Mouse (Mus musculus): ENCODE data around the gene Il12a.
A peak's percentile ranks its signal among the peaks of the same experiment; 100 is the strongest.

Gene Il12a

GRCm38 (mm10) chr3:68690344-68690743 lies at the start of gene Il12a:
Il12a (plus strand) TSS chr3:68690644.
- DNase-seq (ENCODE audit: low spot score in 2 of 2), result no peak

DNA sequence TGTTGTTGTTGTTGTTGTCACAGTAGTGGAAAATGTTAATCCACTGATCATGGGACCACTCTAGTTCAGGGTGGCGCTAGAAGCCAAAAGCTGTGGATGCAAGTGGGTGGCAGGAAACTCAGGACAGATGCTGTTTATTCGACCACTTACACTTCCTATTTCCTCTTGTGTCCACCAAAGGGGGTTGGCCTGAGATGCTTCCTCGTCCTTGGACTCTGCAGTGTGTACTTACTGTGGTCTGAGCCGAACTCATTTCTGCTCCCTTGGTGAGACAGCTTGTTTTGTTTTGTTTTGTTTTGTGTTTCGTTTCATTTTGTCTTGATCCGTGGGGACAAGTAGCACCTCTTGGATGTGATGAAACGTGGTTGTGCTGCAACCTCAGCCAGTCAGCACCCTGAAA lies 47.5 kb upstream of the Il12a start:
- DNase-seq (ENCODE audit: low spot score in 2 of 2), result no peak

- no peak for DNase-seq (ENCODE audit: low spot score in 2 of 2)
Observed at GRCm38 (mm10) chr3:68646387-68647130, 43.9 kb upstream of the Il12a start.

DNA sequence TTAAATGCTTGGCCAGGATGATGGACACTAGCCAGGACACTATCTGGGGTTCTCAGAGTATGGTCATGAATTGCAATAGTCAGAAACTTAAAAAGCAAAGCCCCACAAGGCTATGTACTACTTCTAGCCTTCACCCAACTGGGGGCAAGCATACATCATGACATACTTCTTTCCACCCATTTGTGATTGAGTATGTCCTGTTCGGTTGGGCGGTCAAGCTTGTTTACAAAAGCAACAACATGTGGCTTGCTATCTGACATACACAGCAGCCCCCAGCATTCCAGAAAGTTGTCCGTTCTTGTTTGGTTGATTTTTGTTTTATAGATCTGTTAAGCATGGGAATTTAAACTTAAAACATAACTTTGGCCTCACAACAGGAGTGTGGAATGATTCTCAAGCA lies 43.2 kb upstream of the Il12a start:
- no peak for DNase-seq (ENCODE audit: low spot score in 2 of 2)

GRCm38 (mm10) chr3:68650251-68650650 lies 40.2 kb upstream of the Il12a start:
- no peak for DNase-seq (ENCODE audit: low spot score in 2 of 2)

DNA sequence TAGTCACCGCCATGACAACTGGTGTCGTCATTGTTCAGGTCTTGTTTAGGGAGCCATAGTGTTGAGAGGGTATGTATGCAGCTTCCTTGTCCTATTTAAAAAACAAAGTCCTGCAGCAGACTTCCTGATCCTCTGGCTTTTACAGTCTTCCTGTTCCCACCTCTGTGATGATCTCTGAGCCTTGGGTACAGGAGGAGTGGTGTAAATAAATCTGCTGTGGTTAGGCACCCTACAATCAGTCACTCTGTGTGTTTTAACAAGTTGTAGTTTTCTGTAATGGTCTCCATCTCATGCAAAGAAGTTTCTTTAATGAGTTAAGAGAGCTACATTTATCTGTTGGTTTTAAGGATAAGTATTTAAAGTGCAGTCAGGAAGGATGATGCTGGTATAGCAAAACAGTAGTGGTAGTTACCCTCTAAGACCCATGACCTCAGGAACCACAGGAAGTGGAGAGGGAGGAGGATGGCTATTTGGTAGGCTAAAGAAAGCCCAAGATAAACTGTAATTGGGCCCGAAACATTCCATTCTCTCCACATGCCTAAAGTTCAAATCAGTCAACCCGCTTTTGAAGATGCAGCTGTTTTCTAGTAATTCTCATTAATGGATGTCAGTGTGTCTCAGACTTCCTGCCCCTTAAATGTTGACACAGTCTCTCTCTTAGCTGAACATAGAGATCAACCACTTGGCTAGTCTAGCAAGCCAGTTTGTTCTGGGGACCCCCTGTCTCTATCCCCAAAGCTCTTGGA lies 33.7 kb upstream of the Il12a start:
- no peak for DNase-seq (ENCODE audit: low spot score in 2 of 2)

GRCm38 (mm10) chr3:68657589-68658245 lies 32.7 kb upstream of the Il12a start:
- DNase-seq (ENCODE audit: low spot score in 2 of 2), result no peak

GRCm38 (mm10) chr3:68659996-68660395 lies 30.4 kb upstream of the Il12a start:
- DNase-seq (ENCODE audit: low spot score in 2 of 2), result no peak

GRCm38 (mm10) chr3:68660538-68660937 lies 29.9 kb upstream of the Il12a start:
- no peak for DNase-seq (ENCODE audit: low spot score in 2 of 2)

DNA sequence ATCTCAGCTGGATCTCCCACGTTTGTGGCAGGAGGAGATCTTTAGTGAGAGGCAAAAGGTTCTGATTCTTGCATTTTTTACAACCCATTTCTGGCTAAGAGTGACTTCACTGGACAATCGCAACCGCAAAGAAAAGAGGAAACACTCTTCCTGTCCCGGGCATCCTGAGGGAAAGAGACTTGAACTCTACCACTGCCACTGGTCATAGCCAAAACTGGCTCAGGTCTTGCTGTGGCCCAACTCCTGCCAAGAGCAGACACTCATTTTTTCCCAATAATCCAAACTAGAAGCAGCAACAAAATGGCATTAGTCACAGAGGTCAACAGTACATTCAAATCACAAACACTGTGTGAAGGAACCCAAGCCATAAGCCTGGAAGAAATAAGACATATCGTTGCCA lies 28.1 kb upstream of the Il12a start:
- no peak for DNase-seq (ENCODE audit: low spot score in 2 of 2)

DNA sequence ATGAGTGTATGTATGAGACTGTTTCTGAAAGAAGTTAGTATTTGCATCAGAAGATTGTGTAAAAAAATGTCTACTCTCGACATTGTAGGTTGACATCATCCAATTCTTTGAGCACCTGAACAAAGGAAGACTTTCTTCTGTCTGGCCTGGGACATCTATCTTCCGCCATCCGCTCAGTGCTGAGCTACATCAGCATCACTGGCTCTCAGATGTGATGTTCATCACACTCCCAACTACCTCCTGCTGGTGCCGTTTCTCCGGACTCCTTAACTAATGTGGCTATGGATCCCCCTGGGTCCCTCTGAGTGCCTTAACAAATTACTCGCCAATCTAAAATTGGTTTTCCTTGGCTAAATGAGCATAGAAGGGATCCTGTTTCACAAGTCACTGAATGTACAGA lies 26.1 kb upstream of the Il12a start:
- DNase-seq (ENCODE audit: low spot score in 2 of 2), result no peak

- DNase-seq (ENCODE audit: low spot score in 2 of 2), result no peak
Observed at GRCm38 (mm10) chr3:68666377-68666776, 24.1 kb upstream of the Il12a start.

DNA sequence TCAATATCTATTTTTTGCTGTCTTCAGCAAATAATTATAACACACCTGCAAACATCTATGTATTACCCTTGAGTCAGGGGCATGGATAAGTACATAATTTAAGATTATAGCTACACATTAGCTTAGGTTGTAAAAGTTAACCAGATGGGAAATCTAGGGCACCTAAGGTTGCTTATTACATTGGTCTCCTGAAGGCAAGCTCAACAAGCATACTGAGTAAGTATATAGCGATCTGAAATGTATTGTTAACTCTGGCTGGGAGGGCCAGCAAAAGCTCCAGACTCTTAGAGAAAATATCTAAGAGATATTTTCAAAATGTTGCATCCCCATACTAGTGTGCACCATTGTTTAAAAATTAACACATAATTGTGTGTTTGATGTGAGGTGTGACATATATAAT lies 22.6 kb upstream of the Il12a start:
- DNase-seq (ENCODE audit: low spot score in 2 of 2), result no peak

DNA sequence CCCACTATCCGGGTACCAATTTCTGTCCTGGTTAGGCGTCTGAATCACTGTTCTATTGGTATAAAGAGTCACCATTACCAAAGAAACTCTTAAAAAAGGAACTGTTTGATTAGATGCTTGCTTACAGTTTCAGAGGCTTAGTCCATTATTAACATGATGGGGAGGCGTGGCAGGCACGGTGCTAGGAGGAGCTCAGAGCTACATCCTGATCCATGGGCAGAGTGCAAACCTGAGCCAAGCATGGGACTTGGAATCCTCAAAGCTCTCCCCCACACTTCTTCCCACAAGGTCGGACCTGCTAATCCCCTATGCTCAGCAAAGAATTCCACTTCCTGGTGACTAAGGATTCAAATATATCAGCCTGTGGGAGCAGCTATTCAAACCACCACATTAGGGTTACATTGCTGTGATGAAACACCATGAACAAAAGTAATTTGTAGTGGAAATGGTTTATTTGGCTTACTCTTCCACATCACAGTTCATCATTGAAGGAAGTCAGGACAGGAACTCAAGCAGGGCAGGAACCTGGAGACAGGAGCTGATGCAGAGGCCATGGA lies 20.9 kb upstream of the Il12a start:
- DNase-seq (ENCODE audit: low spot score in 2 of 2), result no peak

- DNase-seq (ENCODE audit: low spot score in 2 of 2), result no peak
Observed at GRCm38 (mm10) chr3:68674721-68675120, 15.7 kb upstream of the Il12a start.

DNA sequence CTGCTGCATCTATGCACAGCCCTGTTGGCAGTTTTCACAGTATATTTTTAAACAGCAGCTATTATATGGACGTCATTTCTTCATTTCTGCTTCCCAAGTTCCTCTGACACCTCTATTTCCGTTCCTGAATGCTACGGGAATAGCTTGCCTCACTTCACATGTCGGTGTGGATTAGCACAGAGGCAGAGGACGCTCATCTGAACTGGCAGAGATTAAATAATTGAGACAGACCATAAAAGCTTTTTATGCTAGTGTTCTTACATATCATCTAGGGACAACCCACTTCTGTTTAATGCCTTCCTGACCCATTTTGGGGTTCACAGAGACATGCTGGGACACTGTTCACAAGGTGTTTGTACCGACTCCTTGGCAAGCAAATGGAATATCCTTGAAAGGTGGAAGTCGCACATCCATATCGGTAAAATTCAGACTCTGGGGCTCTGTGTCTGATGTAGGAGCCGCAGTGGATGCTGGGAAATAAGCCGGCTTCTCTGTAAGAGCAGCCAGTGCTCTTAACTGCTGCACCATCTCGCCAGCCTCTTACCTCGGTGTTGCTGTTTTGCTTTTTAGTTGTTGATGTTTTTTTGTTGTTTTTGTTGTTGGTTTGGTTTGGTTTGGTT lies 15.1 kb upstream of the Il12a start:
- DNase-seq (ENCODE audit: low spot score in 2 of 2), result no peak

GRCm38 (mm10) chr3:68675980-68676678 lies 14.3 kb upstream of the Il12a start:
- DNase-seq (ENCODE audit: low spot score in 2 of 2), result no peak

DNA sequence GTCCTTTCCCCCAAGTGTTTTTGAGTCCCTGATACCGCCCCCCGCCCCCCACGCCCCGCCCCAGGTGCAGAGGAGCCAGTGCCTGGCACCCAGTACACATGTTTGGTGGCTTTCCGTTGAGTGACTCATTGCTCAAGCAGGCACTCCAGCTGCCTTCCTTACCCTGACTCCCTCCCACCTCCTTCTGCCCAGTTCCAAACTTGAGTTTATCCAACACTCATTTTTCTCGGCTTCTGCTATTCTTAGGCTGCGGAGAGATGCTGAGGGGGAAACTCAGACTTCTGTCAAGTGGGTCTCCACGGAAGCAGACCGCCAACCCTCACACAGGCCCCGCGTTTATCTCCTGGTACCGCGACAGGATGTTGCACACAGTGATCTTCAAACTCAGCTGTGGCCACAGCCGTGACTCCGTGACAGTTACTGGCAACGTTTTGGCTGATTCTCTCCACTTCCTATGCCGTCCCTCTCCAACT lies 13.6 kb upstream of the Il12a start:
- peak; percentile 31 to 48 for DNase-seq (ENCODE audit: low spot score in 2 of 2)

GRCm38 (mm10) chr3:68678805-68679585 lies 11.4 kb upstream of the Il12a start:
- DNase-seq (ENCODE audit: low spot score in 2 of 2), result no peak

DNA sequence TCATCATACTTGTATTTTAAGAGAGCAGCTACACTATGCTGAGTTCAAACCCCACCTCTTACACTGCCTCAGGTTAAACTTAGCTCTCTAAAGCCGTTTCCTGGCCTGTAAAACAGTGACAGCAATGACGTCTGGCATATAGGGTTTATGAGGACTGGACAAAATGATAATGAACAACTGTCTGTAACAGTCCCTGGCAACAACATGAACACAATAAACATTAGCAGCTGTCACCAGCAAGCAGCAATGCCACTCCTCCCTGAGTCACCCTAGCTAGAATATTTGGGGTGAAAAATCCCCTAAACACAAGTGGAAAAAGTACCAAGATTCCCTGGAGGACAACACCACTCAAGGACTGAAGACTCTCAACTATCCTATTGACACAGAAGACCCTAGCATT lies 6.9 kb upstream of the Il12a start:
- DNase-seq (ENCODE audit: low spot score in 2 of 2), result no peak

GRCm38 (mm10) chr3:68684207-68684606 lies 6.2 kb upstream of the Il12a start:
- DNase-seq (ENCODE audit: low spot score in 2 of 2), result no peak

All from frontal cortex, postnatal 25 days (tissue).